Mouse (Mus musculus): Measurements from ENCODE around the gene Rmnd5a.

DNA sequence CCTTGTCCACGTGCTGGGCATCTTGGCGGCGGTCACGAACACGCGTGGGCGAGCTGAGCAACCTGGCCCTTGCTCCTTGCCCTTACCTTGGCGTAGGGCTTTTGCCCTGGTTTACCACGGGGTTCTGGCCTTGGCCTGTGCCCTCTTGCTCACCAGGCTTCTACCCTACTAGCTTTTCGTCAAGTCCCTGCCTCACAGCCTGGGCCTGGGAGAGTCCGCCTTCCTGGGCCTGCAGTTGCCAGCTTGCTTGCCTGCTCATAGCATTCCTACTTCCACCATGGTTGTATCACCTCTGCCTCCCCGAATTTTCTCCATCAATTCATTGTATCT, 779 bp upstream of the Rmnd5a start:
- TF ChIP-seq MAX (IDR thresholded peaks at IDR 0.05; ENCODE audit: low read length) = no peak; the same call in 1 of the 2 replicates
- no peak for TF ChIP-seq CTCF (IDR thresholded peaks at IDR 0.05 in 2 of 3, conservative IDR thresholded peaks at IDR 0.05 in 1 of 3; ENCODE audit: control insufficient read depth in 1 of 3, insufficient read depth in 1 of 3, low read depth in 2 of 3, low read length in 3 of 3, poor library complexity in 1 of 3, severe bottlenecking in 1 of 3)
- TF ChIP-seq GABPA (IDR thresholded peaks at IDR 0.05; ENCODE audit: low read depth, low read length) = no peak
- no peak for TF ChIP-seq USF2 (IDR thresholded peaks at IDR 0.05; ENCODE audit: borderline replicate concordance in 1 of 2, insufficient read depth in 1 of 2, low read depth in 1 of 2, low read length in 2 of 2)
- no peak for TF ChIP-seq NRF1 (IDR thresholded peaks at IDR 0.05; ENCODE audit: insufficient read depth, low read depth, low read length, poor library complexity, severe bottlenecking)
- TF ChIP-seq EP300 (IDR thresholded peaks at IDR 0.05; ENCODE audit: low read depth in 1 of 2, low read length in 2 of 2) = no peak
- no peak for TF ChIP-seq ZC3H11A (IDR thresholded peaks at IDR 0.05; ENCODE audit: low read depth, low read length)
- no peak for TF ChIP-seq CHD2 (IDR thresholded peaks at IDR 0.05; ENCODE audit: low read length)
- peak in 1 of 2 experiments; percentile 56; a peak in 1 of 4 replicates for TF ChIP-seq POLR2A (IDR thresholded peaks at IDR 0.05; ENCODE audit: control insufficient read depth in 1 of 2, insufficient read depth in 1 of 2, low read depth in 1 of 2, low read length in 2 of 2, poor library complexity in 1 of 2)
- TF ChIP-seq KAT2A (conservative IDR thresholded peaks at IDR 0.05; ENCODE audit: low read depth, low read length) = no peak
- TF ChIP-seq CHD1 (IDR thresholded peaks at IDR 0.05; ENCODE audit: low read depth, low read length) = no peak
